Mouse (Mus musculus): Measurements from ENCODE around the gene Zfp988. TPM values are rescaled to one million over a fixed set of nuclear protein-coding genes. Genes with fewer than 3 reads are reported as not detected.

Gene Zfp988
- polyA plus RNA-seq, 1 experiment from 2014 or later, result 0.11 TPM

Other genes starting within 250 kb of the Zfp988 start
- 8.3 and 9.5 TPM in 2 replicates for gene Zfp991, start 173.6 kb upstream of the Zfp988 start, polyA plus RNA-seq (2016; fragmentation: Nextera tagmentation; extraction: Ambion mirVana)
- 0.15 TPM in 1 of 2 replicates, not detected in the other for gene Zfp978, start 55.6 kb downstream of the Zfp988 start, polyA plus RNA-seq (2016; fragmentation: Nextera tagmentation; extraction: Ambion mirVana)
- gene Zfp982, start 186.7 kb downstream of the Zfp988 start, polyA plus RNA-seq (2016; fragmentation: Nextera tagmentation; extraction: Ambion mirVana), result 12.3 and 13.5 TPM in 2 replicates
- gene Gm16503, start 234.5 kb downstream of the Zfp988 start, polyA plus RNA-seq (2016; fragmentation: Nextera tagmentation; extraction: Ambion mirVana), result 0.75 and 1.0 TPM in 2 replicates
- gene Zfp985, start 247.6 kb downstream of the Zfp988 start, polyA plus RNA-seq (2016; fragmentation: Nextera tagmentation; extraction: Ambion mirVana), result 0.25 and 0.34 TPM in 2 replicates